ENCODE assay signal across 1 mouse cellular context in the genomic region with DNA sequence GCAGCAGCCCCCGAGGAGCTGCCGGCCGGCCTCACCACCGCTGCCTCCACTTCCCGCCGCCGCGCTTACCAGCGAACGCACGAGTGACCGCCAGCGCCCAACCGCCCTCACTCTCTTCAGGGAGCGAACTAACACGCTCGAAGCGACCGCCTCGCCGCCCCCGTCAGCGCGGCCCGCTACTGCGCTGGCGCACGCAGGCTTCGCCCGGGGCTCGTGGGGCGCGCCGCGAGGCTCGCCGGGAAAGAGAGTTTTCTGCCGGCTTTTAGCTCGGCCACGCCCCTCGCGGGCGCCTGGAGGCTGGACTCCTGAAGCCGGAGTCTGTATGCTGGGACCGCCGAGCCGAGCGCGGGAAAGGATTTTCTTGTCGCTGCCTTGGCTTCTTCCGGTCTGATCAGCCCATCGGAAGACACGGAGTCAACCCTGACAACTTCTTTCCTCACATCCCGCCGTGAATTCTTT.
TF ChIP-seq lines count a peak whose summit lies in the region.

A gene (minus strand): TSS at position 183 of the 459 bp plus-strand sequence.

TF ChIP-seq in CH12.LX, 34 proteins besides CTCF, POLR2A, EP300 and RAD21 (continued from another document):
- TF ChIP-seq NELFE (IDR thresholded peaks at IDR 0.05; ENCODE audit: low read depth, low read length) (peak; percentile 91), GABPA (IDR thresholded peaks at IDR 0.05; ENCODE audit: insufficient replicate concordance, low read depth, low read length) (peak; percentile 35; the same call in 1 of the 2 replicates), MYC (IDR thresholded peaks at IDR 0.05; ENCODE audit: low read depth, low read length) (peak; percentile 70; the same call in 1 of the 2 replicates), SIN3A (IDR thresholded peaks at IDR 0.05; ENCODE audit: low read length) (peak; percentile 43; the same call in 1 of the 2 replicates), CHD1 (IDR thresholded peaks at IDR 0.05; ENCODE audit: low read depth, low read length) (0 out of 2 replicates have a peak, but pooled peaks have one; percentile 27), TCF12 (IDR thresholded peaks at IDR 0.05; ENCODE audit: low read depth, low read length) (peak; percentile 97), ZKSCAN1 (IDR thresholded peaks at IDR 0.05; ENCODE audit: borderline replicate concordance, low read depth, low read length) (no peak), POLR2AphosphoS2 (IDR thresholded peaks at IDR 0.05; ENCODE audit: low read depth, low read length) (0 out of 2 replicates have a peak, but pooled peaks have one; percentile 55), MXI1 (IDR thresholded peaks at IDR 0.05; ENCODE audit: low read depth, low read length) (peak; percentile 85), MEF2A (IDR thresholded peaks at IDR 0.05; ENCODE audit: borderline replicate concordance, low read depth, low read length) (0 out of 2 replicates have a peak, but pooled peaks have one; percentile 43), USF1 (IDR thresholded peaks at IDR 0.05; ENCODE audit: low read depth, low read length) (peak; percentile 57), JUN (IDR thresholded peaks at IDR 0.05; ENCODE audit: insufficient read depth, low read depth, low read length) (no peak), HCFC1 (IDR thresholded peaks at IDR 0.05; ENCODE audit: low read depth, low read length) (peak; percentile 91), UBTF (IDR thresholded peaks at IDR 0.05; ENCODE audit: low read depth, low read length) (peak; percentile 88; the same call in 1 of the 2 replicates)
TF ChIP-seq in CH12.LX: peak in this region for 23.
